Mouse (Mus musculus) heart, postnatal 0 days (tissue): ENCODE measurements around the gene Tmem81. TPM values are rescaled to one million over a fixed set of nuclear protein-coding genes. Genes with fewer than 3 reads are reported as not detected.
A peak's percentile ranks its signal among the peaks of the same experiment; 100 is the strongest.

ENCODE experiments used
- ATAC-seq: fragments of 200-750 bp; cut with Nextera tagmentation; 2 replicates; pipeline ENCODE4 v1.8.0; 2017; ENCODE audit warnings: low read depth, moderate number of reproducible peaks, moderate library complexity; ENCODE audit not compliant: insufficient read depth
- DNase-seq: peaks from one replicate; pipeline ENCODE4 v3.0.0-alpha.2; 2016; ENCODE audit warnings: low spot score
- H3K27ac ChIP-seq: fragments of 300-500 bp; sonication (generic); 2 replicates; pipeline ENCODE4 v1.5.1; 2014; ENCODE audit warnings: low read depth, mild to moderate bottlenecking
- H3K27me3 ChIP-seq: fragments of 300-500 bp; sonication (generic); 2 replicates; pipeline ENCODE4 v1.6.1; 2014; ENCODE audit warnings: low read length, mixed read lengths; ENCODE audit not compliant: control insufficient read depth, insufficient read depth
- H3K36me3 ChIP-seq: fragments of 300-500 bp; sonication (generic); replicated peaks from 2 replicates; pipeline ENCODE4 v1.6.1; 2014; ENCODE audit warnings: low read length, mixed read lengths; ENCODE audit not compliant: control insufficient read depth, insufficient read depth
- H3K4me1 ChIP-seq: fragments of 300-500 bp; sonication (generic); 2 replicates; pipeline ENCODE4 v1.6.1; 2014; ENCODE audit warnings: antibody characterized with exemption; ENCODE audit not compliant: control insufficient read depth, insufficient read depth
- H3K4me2 ChIP-seq: fragments of 300-500 bp; sonication (generic); 2 replicates; pipeline ENCODE4 v1.6.1; 2014; ENCODE audit warnings: low read depth, mild to moderate bottlenecking, low read length, moderate library complexity
- H3K4me3 ChIP-seq: fragments of 300-500 bp; sonication (generic); 2 replicates; pipeline ENCODE4 v1.5.1; 2014; ENCODE audit warnings: low read depth, low read length
- H3K9ac ChIP-seq: fragments of 300-500 bp; sonication (generic); replicated peaks from 2 replicates; pipeline ENCODE4 v1.6.1; 2014; ENCODE audit warnings: low read depth, low read length, mixed read lengths
- H3K9me3 ChIP-seq: fragments of 300-500 bp; sonication (generic); replicated peaks from 2 replicates; pipeline ENCODE4 v1.6.1; 2016; ENCODE audit warnings: low read length; ENCODE audit not compliant: control insufficient read depth
- CTCF ChIP-seq: IDR thresholded peaks from 2 replicates; pipeline ENCODE4 v1.5.1; 2016; ENCODE audit warnings: antibody characterized with exemption, control low read depth, low read depth
- EP300 ChIP-seq: IDR thresholded peaks from 2 replicates; pipeline ENCODE4 v1.6.1; 2016; ENCODE audit warnings: antibody characterized with exemption, low read depth
- WGBS: fragments of 180-500 bp; shearing (Covaris S2); extraction: QIAGEN DNeasy Blood & Tissue Kit; methylation state at CpG from one replicate; pipeline ENCODE4 v1.1.7; 2014; 5-methylcytosine and 5-hydroxymethylcytosine counted together
- polyA plus RNA-seq: library from polyadenylated mRNA; unstranded; fragments of >200 nt; fragmentation: Nextera tagmentation; extraction: Ambion mirVana; gene quantifications from 2 replicates; pipeline ENCODE4 v1.2.1, GENCODE M21; 2015
- total RNA-seq: library from RNA; depleted of rRNA; stranded (reverse); fragments of >200 nt; gene quantifications from 2 replicates; pipeline ENCODE4 v1.2.3, GENCODE M21; 2014; ENCODE audit warnings: low replicate concordance

Tmem81 gene
- total and polyA plus RNA-seq, 2 experiments from 2014 or later: 0.20 to 0.23 TPM

GRCm38 (mm10) chr1:132471499-132471898 is 34.5 kb upstream of the Tmem81 start:
- Histone ChIP-seq H3K27me3 (no peaks in the 10 kb centered on the region), H3K27ac (no peak overlapping the region), H3K4me3 (no peak overlapping the region), H3K9me3 (no peaks in the 10 kb centered on the region), H3K4me1 (0 out of 2 replicates have a peak, but pooled peaks cover 13% of the 10 kb centered on the region), H3K9ac (no peak overlapping the region), H3K36me3 (peaks cover 5% of the 10 kb centered on the region; the same call in 1 of the 2 replicates), H3K4me2 (no peak overlapping the region)
- WGBS: 68% methylated on average over 5 of the region's 5 CpGs
- no peak for ATAC-seq
- no peak for DNase-seq
- TF ChIP-seq EP300 (no peak), CTCF (no peak)

GRCm38 (mm10) chr1:132472537-132472936 is 33.5 kb upstream of the Tmem81 start:
- 50% methylated on average over 5 of the region's 5 CpGs for WGBS
- no peak overlapping the region for H3K9ac ChIP-seq
- H3K4me1 ChIP-seq: 0 out of 2 replicates have a peak, but pooled peaks cover 13% of the 10 kb centered on the region
- no peak overlapping the region for H3K4me3 ChIP-seq
- no peak overlapping the region for H3K4me2 ChIP-seq
- no peaks in the 10 kb centered on the region for H3K9me3 ChIP-seq
- no peaks in the 10 kb centered on the region; the same call in 1 of the 2 replicates for H3K36me3 ChIP-seq
- TF ChIP-seq CTCF: peak; percentile 51
- TF ChIP-seq EP300: no peak
- no peak overlapping the region for H3K27ac ChIP-seq
- no peak for ATAC-seq
- H3K27me3 ChIP-seq: no peaks in the 10 kb centered on the region
- no peak for DNase-seq

GRCm38 (mm10) chr1:132474496-132474895 is 31.5 kb upstream of the Tmem81 start:
- no peak for ATAC-seq
- no peak overlapping the region for H3K27ac ChIP-seq
- H3K36me3 ChIP-seq: no peaks in the 10 kb centered on the region
- TF ChIP-seq CTCF (no peak), EP300 (no peak)
- peaks cover 12% of the 10 kb centered on the region; the same call in 1 of the 2 replicates for H3K4me1 ChIP-seq
- no peak overlapping the region for H3K4me2 ChIP-seq
- no peak overlapping the region for H3K4me3 ChIP-seq
- no peaks in the 10 kb centered on the region for H3K27me3 ChIP-seq
- WGBS: 45% methylated on average over 1 of the region's 1 CpGs
- no peak for DNase-seq
- no peak overlapping the region for H3K9ac ChIP-seq
- H3K9me3 ChIP-seq: no peaks in the 10 kb centered on the region

- no peak; the same call in 1 of the 2 replicates for TF ChIP-seq CTCF
- TF ChIP-seq EP300: no peak
- WGBS: 3% methylated on average over 9 of the region's 9 CpGs
- H3K36me3 ChIP-seq: no peaks in the 10 kb centered on the region
- H3K9ac ChIP-seq: peak overlapping the region; percentile 85
- H3K4me1 ChIP-seq: peaks cover 12% of the 10 kb centered on the region; the same call in 1 of the 2 replicates
- DNase-seq (no peak), ATAC-seq (0 out of 2 replicates have a peak, but pooled peaks have one; percentile 3)
- H3K4me3 ChIP-seq: peak overlapping the region; percentile 91
- peak overlapping the region; percentile 88 for H3K4me2 ChIP-seq
- H3K27me3 ChIP-seq: no peaks in the 10 kb centered on the region
- H3K9me3 ChIP-seq: no peaks in the 10 kb centered on the region
- H3K27ac ChIP-seq: peak overlapping the region; percentile 75
Measured at GRCm38 (mm10) chr1:132476575-132476927, 29.5 kb upstream of the Tmem81 start.

- Histone ChIP-seq H3K4me2 (peak within 1 kb of the TSS; percentile 88), H3K27me3 (no peaks in the 10 kb centered on the region), H3K9me3 (no peaks in the 10 kb centered on the region), H3K27ac (peak within 1 kb of the TSS; percentile 75), H3K4me1 (peaks cover 12% of the 10 kb centered on the region; the same call in 1 of the 2 replicates), H3K9ac (peak within 1 kb of the TSS; percentile 85), H3K4me3 (peak within 1 kb of the TSS; percentile 91), H3K36me3 (no peaks in the 10 kb centered on the region)
- ATAC-seq (peak; percentile 88), DNase-seq (peak; percentile 87)
- peak; percentile 89 for TF ChIP-seq EP300
- 0 out of 2 replicates have a peak, but pooled peaks have one; percentile 8 for TF ChIP-seq CTCF
- WGBS: under 1% methylated on average over 42 of the region's 43 CpGs
Measured at GRCm38 (mm10) chr1:132476928-132477691, 28.9 kb upstream of the Tmem81 start, which contains the start of gene Rbbp5. Rbbp5 (plus strand) TSS chr1:132477365.
